Mouse (Mus musculus) E14TG2a.4 (cell line): Measurements from ENCODE around the gene Sync.

Experiments used
- CTCF ChIP-seq: conservative IDR thresholded peaks from 2 replicates; pipeline ENCODE4 v1.5.1; 2014; ENCODE audit warnings: low read length
- NANOG ChIP-seq: IDR thresholded peaks from 2 replicates; pipeline ENCODE4 v1.6.1; 2014; ENCODE audit warnings: borderline replicate concordance, low read length, mixed read lengths
- POU5F1 ChIP-seq: IDR thresholded peaks from 2 replicates; pipeline ENCODE4 v1.6.1; 2014; ENCODE audit warnings: low read length, borderline replicate concordance

- TF ChIP-seq CTCF = no peak
- TF ChIP-seq NANOG = no peak
- no peak for TF ChIP-seq POU5F1
These were observed 8.6 kb downstream of the Sync start for GRCm38 (mm10) chr4:129296066-129296465.
